Mouse (Mus musculus) kidney, adult 2 months (tissue): ENCODE results near the gene Commd8.

Experiments used
- CTCF ChIP-seq: fragments of 200-500 bp; conservative IDR thresholded peaks from 2 replicates; pipeline ENCODE4 v1.5.1; 2011; ENCODE audit warnings: low read depth, mild to moderate bottlenecking, control low read depth, low read length, moderate library complexity, mixed read lengths; ENCODE audit not compliant: insufficient read depth, insufficient read length
- POLR2A ChIP-seq: fragments of 200-500 bp; IDR thresholded peaks from one replicate; pipeline ENCODE4 v1.6.1; 2011; ENCODE audit warnings: low read depth, low read length, control low read depth

DNA sequence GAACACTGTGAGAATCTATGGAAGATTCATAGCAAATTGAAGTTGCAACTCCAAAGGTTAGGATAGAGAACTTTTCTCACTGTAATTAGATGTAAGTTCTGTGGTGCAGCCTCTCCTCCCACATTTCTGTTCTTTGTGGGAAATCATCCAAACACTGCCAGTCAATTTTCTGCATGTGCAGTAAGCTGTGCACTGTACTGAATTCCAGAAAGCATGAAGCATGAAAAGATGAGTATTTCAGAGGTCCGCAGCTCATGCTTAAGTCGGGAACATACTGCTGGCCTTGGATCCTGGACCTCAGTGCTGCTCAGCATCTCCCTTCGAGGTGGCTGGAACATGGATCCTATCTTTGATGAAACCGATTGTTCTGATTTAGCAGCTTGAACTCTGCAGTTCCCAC, 41.3 kb downstream of the Commd8 start:
- no peak for TF ChIP-seq CTCF
- TF ChIP-seq POLR2A = no peak
